Mouse (Mus musculus) liver, embryonic 11.5 days (tissue): Measurements from ENCODE around the gene Mical2. TPM values are rescaled to one million over a fixed set of nuclear protein-coding genes. Genes with fewer than 3 reads are reported as not detected.

ENCODE experiments used
- ATAC-seq: fragments of 200-750 bp; cut with Nextera tagmentation; replicated peaks from 2 replicates; pipeline ENCODE4 v1.8.0; 2017; ENCODE audit warnings: moderate number of reproducible peaks, mild to moderate bottlenecking, moderate TSS enrichment, moderate library complexity; ENCODE audit not compliant: low FRiP score
- DNase-seq: peaks from one replicate; pipeline ENCODE4 v3.0.0-alpha.2; 2017; ENCODE audit warnings: low spot score
- H3K27ac ChIP-seq: fragments of 300-500 bp; sonication (generic); 2 replicates; pipeline ENCODE4 v1.5.1; 2014; ENCODE audit warnings: mild to moderate bottlenecking, low read depth, low read length, control low read depth
- H3K27me3 ChIP-seq: fragments of 300-500 bp; sonication (generic); replicated peaks from 2 replicates; pipeline ENCODE4 v1.6.1; 2014; ENCODE audit warnings: low read length, mixed read lengths; ENCODE audit not compliant: control insufficient read depth, insufficient read depth
- H3K36me3 ChIP-seq: fragments of 300-500 bp; sonication (generic); 2 replicates; pipeline ENCODE4 v1.6.1; 2014; ENCODE audit warnings: mild to moderate bottlenecking, low read length, moderate library complexity, mixed read lengths; ENCODE audit not compliant: control insufficient read depth, insufficient read depth
- H3K4me1 ChIP-seq: fragments of 300-500 bp; sonication (generic); replicated peaks from 2 replicates; pipeline ENCODE4 v1.6.1; 2014; ENCODE audit warnings: low read length, mixed read lengths; ENCODE audit not compliant: control insufficient read depth, insufficient read depth
- H3K4me2 ChIP-seq: fragments of 300-500 bp; sonication (generic); 2 replicates; pipeline ENCODE4 v1.6.1; 2014; ENCODE audit warnings: mild to moderate bottlenecking, control low read depth, moderate library complexity
- H3K4me3 ChIP-seq: fragments of 300-500 bp; sonication (generic); 2 replicates; pipeline ENCODE4 v1.5.1; 2014; ENCODE audit warnings: low read depth, low read length, control low read depth
- H3K9ac ChIP-seq: fragments of 300-500 bp; sonication (generic); 2 replicates; pipeline ENCODE4 v1.6.1; 2014; ENCODE audit warnings: low read depth, low read length, control low read depth
- H3K9me3 ChIP-seq: fragments of 300-500 bp; sonication (generic); 2 replicates; pipeline ENCODE4 v1.6.1; 2016; ENCODE audit warnings: low read length, inconsistent platforms, mixed read lengths; ENCODE audit not compliant: control insufficient read depth
- WGBS: fragments of 180-500 bp; shearing (Covaris S2); extraction: QIAGEN DNeasy Blood & Tissue Kit; methylation state at CpG from one replicate; pipeline ENCODE4 v1.1.7; 2014; 5-methylcytosine and 5-hydroxymethylcytosine counted together
- polyA plus RNA-seq: library from polyadenylated mRNA; unstranded; fragments of >200 nt; fragmentation: Nextera tagmentation; extraction: Ambion mirVana; gene quantifications from 2 replicates; pipeline ENCODE4 v1.2.1, GENCODE M21; 2014

The Mical2 gene
- polyA plus RNA-seq, 1 experiment from 2014 or later: 9.3 TPM

DNA sequence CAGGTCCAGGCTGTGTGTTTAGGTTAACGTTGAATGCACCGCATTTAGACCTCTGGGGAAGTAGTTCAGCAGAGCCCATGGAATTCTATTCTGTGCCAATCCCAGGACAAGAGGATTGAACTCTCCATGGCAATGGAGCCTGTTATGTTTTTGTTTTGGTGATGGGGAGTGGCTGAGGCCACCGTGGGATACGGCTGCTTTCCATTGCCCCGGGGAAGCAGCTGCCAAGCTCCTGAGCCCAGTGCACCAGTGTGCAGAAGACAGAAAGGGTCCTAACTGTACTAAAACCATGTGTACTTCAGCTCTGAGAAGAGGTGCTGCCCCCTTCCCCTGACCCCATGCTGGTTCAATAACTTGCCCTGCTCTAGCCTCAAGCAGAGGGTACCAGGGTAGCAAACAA is 47.0 kb downstream of the Mical2 start:
- ATAC-seq (no peak), DNase-seq (no peak)
- WGBS: 81% methylated on average over 5 of the region's 5 CpGs
- H3K27ac ChIP-seq: no peak overlapping the region
- peaks cover 5% of the 10 kb centered on the region; the same call in 1 of the 2 replicates for H3K4me1 ChIP-seq
- H3K27me3 ChIP-seq: no peaks in the 10 kb centered on the region
- no peaks in the 10 kb centered on the region for H3K9me3 ChIP-seq
- H3K36me3 ChIP-seq: no peaks in the 10 kb centered on the region
- no peak overlapping the region for H3K4me2 ChIP-seq
- no peak overlapping the region for H3K9ac ChIP-seq
- H3K4me3 ChIP-seq: no peak overlapping the region

DNA sequence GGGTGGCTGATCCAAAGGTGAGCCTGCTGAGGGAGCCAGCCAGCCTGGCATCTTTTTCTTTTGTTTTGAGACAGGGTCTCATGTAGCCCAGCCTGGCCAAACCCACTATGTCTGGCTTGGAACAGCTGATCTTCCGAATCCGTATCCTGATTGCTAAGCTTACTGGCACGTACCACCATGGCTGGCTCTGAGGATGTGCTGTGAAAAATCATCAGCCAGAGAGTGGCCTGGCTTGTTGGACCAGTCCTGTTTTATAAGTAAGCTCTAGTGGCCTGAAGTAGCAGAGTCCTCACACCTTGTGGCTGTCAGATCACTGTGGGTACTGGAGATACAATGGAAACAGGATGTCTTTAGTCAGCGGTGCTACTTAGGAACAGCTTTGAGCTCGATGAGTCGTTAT is 47.8 kb downstream of the Mical2 start:
- no peak overlapping the region for H3K4me2 ChIP-seq
- peaks cover 5% of the 10 kb centered on the region; the same call in 1 of the 2 replicates for H3K4me1 ChIP-seq
- 76% methylated on average over 6 of the region's 6 CpGs for WGBS

DNA sequence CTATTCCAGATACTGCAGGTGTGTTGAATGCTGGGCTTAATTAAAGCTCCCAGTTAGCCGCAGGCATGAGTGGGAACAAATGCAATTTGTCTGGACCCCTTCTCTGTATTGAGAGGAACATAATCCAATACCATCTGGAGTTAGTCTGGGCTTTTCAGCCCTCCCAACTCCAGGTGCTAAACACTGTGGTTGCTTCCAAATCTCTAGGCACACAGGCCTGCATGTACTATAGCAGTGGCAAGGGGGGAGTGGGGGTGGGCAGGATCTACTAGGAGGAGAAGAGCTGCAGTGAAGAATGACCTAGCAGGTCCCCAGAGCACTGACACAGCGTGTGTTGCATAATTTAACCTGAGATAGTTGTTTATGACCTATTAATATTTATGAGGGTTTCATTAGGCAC is 49.0 kb downstream of the Mical2 start:
- Histone ChIP-seq H3K4me2 (no peak overlapping the region), H3K9ac (no peak overlapping the region), H3K27ac (no peak overlapping the region), H3K4me1 (0 out of 2 replicates have a peak, but pooled peaks cover 5% of the 10 kb centered on the region), H3K9me3 (no peaks in the 10 kb centered on the region), H3K36me3 (no peaks in the 10 kb centered on the region), H3K27me3 (no peaks in the 10 kb centered on the region), H3K4me3 (no peak overlapping the region)
- WGBS: 78% methylated on average over 2 of the region's 2 CpGs
- ATAC-seq (no peak), DNase-seq (no peak)

More for the DNA sequence above, 47.8 kb downstream of the Mical2 start:
- no peaks in the 10 kb centered on the region for H3K9me3 ChIP-seq
- H3K4me3 ChIP-seq: no peak overlapping the region
- no peak for DNase-seq
- H3K9ac ChIP-seq: no peak overlapping the region
- H3K36me3 ChIP-seq: no peaks in the 10 kb centered on the region
- H3K27me3 ChIP-seq: no peaks in the 10 kb centered on the region
- no peak overlapping the region for H3K27ac ChIP-seq
- ATAC-seq: no peak

DNA sequence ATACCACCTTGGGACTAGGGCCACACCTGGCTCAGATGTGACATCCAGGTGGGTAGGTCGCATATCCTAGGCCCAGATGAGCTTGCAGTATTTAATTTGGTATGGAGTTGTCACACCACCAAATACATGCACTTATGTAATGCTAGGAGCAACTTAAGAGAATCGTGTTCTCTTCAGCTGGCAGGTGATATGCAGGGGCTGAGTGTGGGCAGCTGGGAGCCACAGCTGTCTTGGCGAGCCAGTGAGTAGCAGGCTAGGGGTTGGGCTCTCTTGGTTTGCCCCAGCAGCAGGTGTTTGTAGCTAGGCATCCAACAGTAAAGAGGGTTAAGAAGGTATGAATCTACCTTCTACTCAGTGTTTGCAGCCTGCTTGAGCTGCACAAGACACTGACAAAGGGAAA is 49.4 kb downstream of the Mical2 start:
- WGBS: 64% methylated on average over 3 of the region's 3 CpGs
- no peak overlapping the region for H3K4me2 ChIP-seq
- H3K9ac ChIP-seq: no peak overlapping the region
- DNase-seq (no peak), ATAC-seq (no peak)
- 0 out of 2 replicates have a peak, but pooled peaks cover 5% of the 10 kb centered on the region for H3K4me1 ChIP-seq
- no peak overlapping the region for H3K27ac ChIP-seq
- no peak overlapping the region for H3K4me3 ChIP-seq
- H3K27me3 ChIP-seq: no peaks in the 10 kb centered on the region
- H3K9me3 ChIP-seq: no peaks in the 10 kb centered on the region
- H3K36me3 ChIP-seq: no peaks in the 10 kb centered on the region

DNA sequence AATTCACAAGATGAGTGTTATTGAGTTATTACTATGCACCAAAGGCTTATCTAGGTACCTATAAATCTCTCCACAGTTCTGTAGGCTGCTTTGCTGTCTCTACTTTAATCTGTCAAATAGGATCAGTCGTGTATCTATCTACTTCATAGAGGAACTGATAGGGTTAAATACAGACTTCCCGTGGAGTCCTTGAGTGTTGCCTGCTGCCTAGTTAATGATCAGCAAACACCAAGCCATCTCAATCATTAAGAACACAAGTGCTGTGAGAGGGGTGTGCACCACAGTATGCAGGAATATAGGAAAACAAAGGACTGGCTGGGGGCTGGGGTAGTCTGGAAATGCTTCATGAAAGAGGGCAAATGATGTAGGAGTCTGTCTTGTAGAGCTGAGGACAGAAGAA is 50.2 kb downstream of the Mical2 start:
- 35% methylated on average over 2 of the region's 2 CpGs for WGBS
- no peak overlapping the region for H3K27ac ChIP-seq
- H3K9ac ChIP-seq: no peak overlapping the region
- H3K27me3 ChIP-seq: no peaks in the 10 kb centered on the region
- ATAC-seq (no peak), DNase-seq (no peak)
- H3K4me1 ChIP-seq: 0 out of 2 replicates have a peak, but pooled peaks cover 8% of the 10 kb centered on the region
- H3K4me2 ChIP-seq: no peak overlapping the region
- no peaks in the 10 kb centered on the region for H3K9me3 ChIP-seq
- H3K4me3 ChIP-seq: no peak overlapping the region
- H3K36me3 ChIP-seq: no peaks in the 10 kb centered on the region

DNA sequence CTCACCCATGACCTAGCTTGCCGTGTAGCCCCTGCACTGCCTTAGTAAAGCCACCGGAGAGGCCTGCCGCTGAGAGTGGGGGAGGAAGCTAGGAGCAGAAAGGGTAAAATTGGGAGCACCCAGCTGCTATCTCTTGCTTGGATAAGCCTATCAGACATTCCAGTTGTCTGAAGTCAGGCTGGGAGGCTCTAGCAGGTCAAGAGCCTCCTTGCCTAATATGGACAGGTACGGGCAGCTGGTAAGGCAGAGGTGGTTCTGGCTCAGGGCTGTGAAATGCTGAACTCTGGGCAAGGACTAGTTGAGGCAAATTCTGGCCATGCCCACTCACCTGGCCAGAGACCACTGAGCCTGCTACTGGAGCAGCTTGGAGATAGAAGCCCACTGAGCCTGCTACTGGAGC is 51.2 kb downstream of the Mical2 start:
- DNase-seq: no peak
- Histone ChIP-seq H3K4me2 (no peak overlapping the region), H3K4me1 (0 out of 2 replicates have a peak, but pooled peaks cover 8% of the 10 kb centered on the region), H3K4me3 (no peak overlapping the region), H3K9me3 (no peaks in the 10 kb centered on the region), H3K9ac (no peak overlapping the region), H3K27ac (no peak overlapping the region), H3K27me3 (no peaks in the 10 kb centered on the region), H3K36me3 (no peaks in the 10 kb centered on the region)
- ATAC-seq: no peak
- whole genome bisulfite sequencing: 46% methylated on average over 4 of the region's 4 CpGs

DNA sequence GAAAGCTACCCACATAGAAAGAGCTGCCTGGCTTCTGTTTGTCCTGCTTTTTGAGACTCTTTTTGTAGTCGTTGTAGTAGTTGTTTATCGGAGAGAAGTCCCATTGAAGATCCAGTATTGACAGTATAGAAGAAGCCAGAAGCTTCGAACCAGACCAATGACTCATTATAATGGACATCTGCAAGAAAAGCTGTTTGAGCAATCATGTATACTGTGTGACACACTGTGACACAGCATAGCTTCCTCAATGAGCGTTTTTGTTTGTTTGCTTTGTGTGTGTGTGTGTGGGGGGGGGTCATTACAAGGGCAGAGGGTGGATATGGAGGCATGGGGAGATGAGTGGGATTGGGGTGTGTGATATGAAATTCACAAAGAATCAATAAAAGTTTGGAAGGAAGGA is 53.0 kb downstream of the Mical2 start:
- DNase-seq (no peak), ATAC-seq (no peak)
- Histone ChIP-seq H3K4me1 (0 out of 2 replicates have a peak, but pooled peaks cover 8% of the 10 kb centered on the region), H3K27me3 (no peaks in the 10 kb centered on the region), H3K4me3 (no peak overlapping the region), H3K27ac (no peak overlapping the region), H3K36me3 (no peaks in the 10 kb centered on the region), H3K4me2 (no peak overlapping the region), H3K9me3 (no peaks in the 10 kb centered on the region), H3K9ac (no peak overlapping the region)
- WGBS: 60% methylated on average over 4 of the region's 4 CpGs

DNA sequence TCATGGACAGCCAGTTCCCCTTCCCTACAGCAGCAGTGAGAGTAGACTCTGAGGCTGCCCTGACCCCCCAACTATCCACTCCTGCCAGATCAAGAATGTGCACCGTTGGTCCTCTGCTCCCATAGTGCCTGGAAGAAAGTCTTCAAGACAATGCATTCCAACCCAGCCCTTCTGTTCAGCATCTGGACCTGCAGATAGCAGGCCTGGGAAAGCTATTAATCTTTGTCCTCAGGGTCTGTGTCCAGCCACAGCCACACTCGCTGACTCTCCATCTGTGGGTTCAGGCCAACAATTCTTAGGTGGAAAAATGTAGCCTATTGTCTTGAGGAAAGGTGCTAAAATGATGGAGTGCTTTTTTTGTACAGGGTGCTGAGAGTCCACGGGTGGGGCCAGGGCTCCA is 54.8 kb downstream of the Mical2 start:
- Histone ChIP-seq H3K9ac (no peak overlapping the region), H3K4me1 (0 out of 2 replicates have a peak, but pooled peaks cover 8% of the 10 kb centered on the region), H3K4me3 (no peak overlapping the region), H3K27ac (no peak overlapping the region), H3K9me3 (no peaks in the 10 kb centered on the region), H3K4me2 (no peak overlapping the region), H3K36me3 (no peaks in the 10 kb centered on the region), H3K27me3 (no peaks in the 10 kb centered on the region)
- no peak for ATAC-seq
- DNase-seq: no peak
- WGBS: 26% methylated on average over 3 of the region's 3 CpGs

DNA sequence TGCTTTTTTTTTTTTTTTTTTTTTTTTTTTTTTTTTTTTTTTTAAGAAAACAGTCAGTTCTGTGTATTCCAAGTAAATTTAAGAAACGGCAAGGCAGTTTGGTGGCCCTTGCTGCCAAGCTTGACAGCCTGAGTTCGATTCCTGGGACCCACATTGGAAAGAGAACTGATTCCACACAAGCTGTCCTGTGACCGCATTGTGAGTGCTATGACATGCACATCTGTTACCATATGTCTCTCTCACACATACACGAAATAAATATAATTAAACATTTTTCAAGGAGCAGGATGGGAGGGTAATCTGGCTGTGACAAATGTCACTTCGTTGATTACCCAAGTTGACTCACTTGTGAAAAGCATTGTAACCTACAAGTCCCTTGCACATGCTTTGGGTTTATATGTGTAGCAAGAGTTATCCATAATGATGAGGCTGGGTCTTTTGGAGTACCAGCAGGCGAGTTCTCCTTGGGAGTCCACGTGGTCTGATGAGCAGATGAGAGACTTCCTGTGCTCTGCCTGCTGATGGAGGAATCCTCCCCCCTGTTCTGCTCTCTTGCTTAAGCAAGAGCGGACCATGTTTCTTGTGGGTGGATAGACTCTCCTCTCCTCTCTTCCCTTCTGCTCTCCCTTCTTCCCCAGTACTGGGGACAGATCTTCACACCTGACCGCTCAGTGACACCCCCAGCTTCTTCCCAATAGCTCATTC is 58.1 kb downstream of the Mical2 start:
- Histone ChIP-seq H3K27ac (no peak overlapping the region), H3K4me3 (no peak overlapping the region), H3K4me2 (no peak overlapping the region), H3K9me3 (no peaks in the 10 kb centered on the region), H3K4me1 (0 out of 2 replicates have a peak, but pooled peaks cover 6% of the 10 kb centered on the region), H3K27me3 (no peaks in the 10 kb centered on the region), H3K36me3 (no peaks in the 10 kb centered on the region), H3K9ac (no peak overlapping the region)
- 75% methylated on average over 9 of the region's 9 CpGs for WGBS
- no peak for DNase-seq
- no peak for ATAC-seq
